Mouse (Mus musculus) kidney, adult 2 months (tissue): ENCODE data around the gene Lrig3.

Source experiments
- CTCF ChIP-seq: fragments of 200-500 bp; conservative IDR thresholded peaks from 2 replicates; pipeline ENCODE4 v1.5.1; 2011; ENCODE audit warnings: low read depth, mild to moderate bottlenecking, control low read depth, low read length, moderate library complexity, mixed read lengths; ENCODE audit not compliant: insufficient read depth, insufficient read length
- POLR2A ChIP-seq: fragments of 200-500 bp; IDR thresholded peaks from one replicate; pipeline ENCODE4 v1.6.1; 2011; ENCODE audit warnings: low read depth, low read length, control low read depth

GRCm38 (mm10) chr10:125943098-125943497 lies 22.9 kb upstream of the Lrig3 start:
- TF ChIP-seq POLR2A (no peak), CTCF (no peak)
